In the genomic region with DNA sequence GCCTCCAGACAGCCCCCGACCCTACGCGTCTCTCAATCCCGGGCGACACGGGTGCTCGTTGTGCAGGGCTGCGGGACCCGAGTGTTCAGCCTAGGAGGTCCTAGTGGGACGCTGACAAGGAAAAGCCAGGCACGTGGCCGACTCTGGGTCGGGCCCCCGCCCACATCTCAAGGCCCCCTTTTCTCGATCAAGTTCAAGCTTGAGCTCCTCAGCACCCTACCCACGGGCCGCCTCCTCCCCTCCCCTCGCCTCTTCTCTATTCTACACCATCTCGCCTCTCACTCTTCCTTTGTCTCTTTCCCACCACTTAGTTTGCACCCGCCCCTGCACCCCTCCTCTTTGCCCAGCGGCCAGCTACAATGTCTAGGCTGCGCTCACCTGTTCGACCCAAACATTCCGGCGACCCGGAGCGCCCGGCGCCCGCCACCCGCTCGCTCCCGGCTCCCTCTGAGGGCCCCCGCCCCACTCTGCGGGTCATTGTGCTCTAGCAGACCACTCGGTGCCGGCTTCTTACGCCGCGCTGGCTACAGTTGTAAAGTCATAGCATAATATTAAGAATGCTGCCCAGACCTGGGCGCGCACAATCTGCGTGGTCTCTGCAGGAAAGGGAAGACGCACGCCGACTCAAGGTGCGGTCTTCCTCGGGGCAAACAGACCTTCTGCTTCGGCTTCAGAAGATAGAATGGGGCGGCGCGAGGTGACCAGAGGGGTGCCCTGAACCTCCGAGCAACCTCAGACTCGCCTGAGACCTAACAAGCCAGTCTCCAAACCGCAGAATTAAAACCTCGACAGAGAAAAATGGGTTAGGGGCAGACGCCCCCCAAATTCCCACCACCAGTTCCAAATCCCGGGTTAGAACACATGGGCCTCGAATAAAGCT, we compare ENCODE assay signal across 8 mouse cellular contexts. TPM values are rescaled to one million over a fixed set of nuclear protein-coding genes. Genes with fewer than 3 reads are reported as not detected.
DNase-seq lines count a peak whose midpoint lies in the region; ATAC-seq and TF ChIP-seq lines count a peak whose summit lies in the region.

No protein-coding gene starts in this region.

- peaks cover 23% of the 10 kb centered on the region for H3K4me1 ChIP-seq in lung, embryonic 14.5 days (ENCODE audit: insufficient read depth)
- H3K4me1 ChIP-seq in bone marrow, adult 2 months (ENCODE audit: control insufficient read depth, insufficient read depth, low read length) = no peaks in the 10 kb centered on the region; the same call in 1 of the 2 replicates
- peaks cover 35% of the 10 kb centered on the region for H3K4me1 ChIP-seq in heart, embryonic 11.5 days (ENCODE audit: control insufficient read depth, insufficient read depth, low read length)
- peaks cover 75% of the 10 kb centered on the region for H3K4me1 ChIP-seq in limb, embryonic 10.5 days
- peaks cover 39% of the 10 kb centered on the region for H3K4me1 ChIP-seq in midbrain, embryonic 15.5 days

- TF ChIP-seq POLR2A in bone marrow, adult 2 months (IDR thresholded peaks at IDR 0.05; ENCODE audit: borderline replicate concordance, control insufficient read depth, low read depth, low read length) = no peak

- peak; percentile 45 for ATAC-seq in lung, embryonic 14.5 days (ENCODE audit: insufficient read depth)
- ATAC-seq in heart, embryonic 11.5 days (replicated peaks; ENCODE audit: insufficient number of reproducible peaks, low FRiP score, low TSS enrichment) = peak; percentile 11
- ATAC-seq in midbrain, embryonic 15.5 days (replicated peaks) = peak; percentile 69

- intact Hi-C loops in gastrocnemius, postnatal 36 days (cut with DNase I) = loop anchor here (10.0 kb wide), 1 partner anchor 1491 kb away; no protein-coding TSS in a partner anchor

- no peaks in the 10 kb centered on the region for H3K36me3 ChIP-seq in lung, embryonic 14.5 days (ENCODE audit: insufficient read depth)
- no peaks in the 10 kb centered on the region for H3K36me3 ChIP-seq in heart, embryonic 11.5 days (ENCODE audit: control insufficient read depth, insufficient read depth, low read length)
- H3K36me3 ChIP-seq in limb, embryonic 10.5 days = no peaks in the 10 kb centered on the region
- no peaks in the 10 kb centered on the region for H3K36me3 ChIP-seq in midbrain, embryonic 15.5 days (replicated peaks)

- H3K4me3 ChIP-seq in lung, embryonic 14.5 days (ENCODE audit: low read depth, low read length) = peak overlapping the region; percentile 89
- peak overlapping the region; percentile 26 for H3K4me3 ChIP-seq in bone marrow, adult 2 months (replicated peaks; ENCODE audit: control insufficient read depth, low read depth, low read length)
- peak overlapping the region; percentile 91 for H3K4me3 ChIP-seq in heart, embryonic 11.5 days (ENCODE audit: low read depth, low read length)
- peak overlapping the region; percentile 77 for H3K4me3 ChIP-seq in limb, embryonic 10.5 days
- peak overlapping the region; percentile 98 for H3K4me3 ChIP-seq in midbrain, embryonic 15.5 days

- TF ChIP-seq CTCF in lung, embryonic 14.5 days (IDR thresholded peaks at IDR 0.05; ENCODE audit: low read depth) = no peak
- TF ChIP-seq CTCF in bone marrow, adult 2 months (IDR thresholded peaks at IDR 0.05; ENCODE audit: control insufficient read depth, insufficient read depth, low read length) = no peak

- no peaks in the 10 kb centered on the region for H3K9me3 ChIP-seq in lung, embryonic 14.5 days (ENCODE audit: low read depth, low read length)
- no peaks in the 10 kb centered on the region for H3K9me3 ChIP-seq in heart, embryonic 11.5 days (replicated peaks; ENCODE audit: control insufficient read depth, low read length)
- H3K9me3 ChIP-seq in limb, embryonic 10.5 days (replicated peaks) = no peaks in the 10 kb centered on the region
- no peaks in the 10 kb centered on the region for H3K9me3 ChIP-seq in midbrain, embryonic 15.5 days

- peak overlapping the region; percentile 79 for H3K9ac ChIP-seq in lung, embryonic 14.5 days
- H3K9ac ChIP-seq in heart, embryonic 11.5 days (ENCODE audit: low read depth, low read length) = peak overlapping the region; percentile 84
- peak overlapping the region; percentile 54 for H3K9ac ChIP-seq in midbrain, embryonic 15.5 days

- WGBS in lung, embryonic 14.5 days = 1% methylated on average over 59 of the region's 59 CpGs
- WGBS in bone marrow, adult 2 months = under 1% methylated on average over 59 of the region's 59 CpGs
- WGBS in heart, embryonic 11.5 days (ENCODE audit: insufficient replicate concordance) = under 1% methylated on average over 58 of the region's 59 CpGs
- WGBS in limb, embryonic 10.5 days = under 1% methylated on average over 59 of the region's 59 CpGs
- WGBS in midbrain, embryonic 15.5 days = under 1% methylated on average over 58 of the region's 59 CpGs

- H3K27me3 ChIP-seq in lung, embryonic 14.5 days (ENCODE audit: insufficient read depth, low read length) = no peaks in the 10 kb centered on the region
- H3K27me3 ChIP-seq in heart, embryonic 11.5 days (ENCODE audit: control insufficient read depth, insufficient read depth, low read length) = no peaks in the 10 kb centered on the region
- H3K27me3 ChIP-seq in limb, embryonic 10.5 days (ENCODE audit: low read depth, poor library complexity, severe bottlenecking) = no peaks in the 10 kb centered on the region
- no peaks in the 10 kb centered on the region for H3K27me3 ChIP-seq in midbrain, embryonic 15.5 days (replicated peaks)

- H3K4me2 ChIP-seq in lung, embryonic 14.5 days = peak overlapping the region; percentile 99
- H3K4me2 ChIP-seq in heart, embryonic 11.5 days = peak overlapping the region; percentile 100
- peak overlapping the region; percentile 96 for H3K4me2 ChIP-seq in midbrain, embryonic 15.5 days

- peak; percentile 67 for DNase-seq in lung, embryonic 14.5 days
- DNase-seq in lung, postnatal 25 days (ENCODE audit: low spot score) = no peak
- DNase-seq in limb, embryonic 10.5 days (ENCODE audit: low spot score) = peak; percentile 76
- no peak for DNase-seq in yolk sac, embryonic 10.5 days (ENCODE audit: low spot score)
- no peak for DNase-seq in gastrocnemius, postnatal 36 days

- H3K27ac ChIP-seq in lung, embryonic 14.5 days (ENCODE audit: low read depth) = peak overlapping the region; percentile 95
- peak overlapping the region; percentile 15; the same call in 1 of the 2 replicates for H3K27ac ChIP-seq in bone marrow, adult 2 months (ENCODE audit: control insufficient read depth, insufficient read depth, low read depth, low read length, poor library complexity)
- peak overlapping the region; percentile 95 for H3K27ac ChIP-seq in heart, embryonic 11.5 days (ENCODE audit: low read depth, low read length)
- H3K27ac ChIP-seq in limb, embryonic 10.5 days = peak overlapping the region; percentile 94
- peak overlapping the region; percentile 99 for H3K27ac ChIP-seq in midbrain, embryonic 15.5 days

RNA-seq across cellular contexts. Expression of a gene that starts 47.2 kb away (rescaled TPM):
- not detected in 2 replicates for polyA plus RNA-seq in lung, embryonic 14.5 days (2014; fragmentation: Nextera tagmentation; extraction: Ambion mirVana)
- polyA plus RNA-seq in bone marrow, adult 2 months (2011; ENCODE audit: insufficient read depth, insufficient read length, low replicate concordance, missing spikeins) = not detected in 2 replicates
- not detected in 2 replicates for polyA plus RNA-seq in heart, embryonic 11.5 days (2014; fragmentation: Nextera tagmentation; extraction: Ambion mirVana)
- polyA plus RNA-seq in limb, embryonic 10.5 days (2016; fragmentation: Nextera tagmentation; extraction: Ambion mirVana) = not detected in 2 replicates
- polyA plus RNA-seq in midbrain, embryonic 15.5 days (2015; fragmentation: Nextera tagmentation; extraction: Ambion mirVana) = not detected in 2 replicates
- total RNA-seq in gastrocnemius, postnatal 36 days (2021) = not detected

Comparison
In these comparisons a context has a peak if more than half of its experiments do, and no peak if none do; other contexts are left out.
1. DNase-seq: peak in lung, embryonic 14.5 days (single experiment) and limb, embryonic 10.5 days (single experiment); none in lung, postnatal 25 days (single experiment), yolk sac, embryonic 10.5 days (single experiment) and gastrocnemius, postnatal 36 days (0 of 2).
2. ATAC-seq: peak in every context shown above with its lines; median percentile 69 in midbrain, embryonic 15.5 days; 45 in lung, embryonic 14.5 days; 11 in heart, embryonic 11.5 days.
3. H3K27ac ChIP-seq: peak in every context shown above with its lines; median percentile 99 in midbrain, embryonic 15.5 days; 95 in lung, embryonic 14.5 days; 95 in heart, embryonic 11.5 days; 94 in limb, embryonic 10.5 days; 15 in bone marrow, adult 2 months.
4. H3K4me3 ChIP-seq: peak in every context shown above with its lines; median percentile 98 in midbrain, embryonic 15.5 days; 91 in heart, embryonic 11.5 days; 89 in lung, embryonic 14.5 days; 77 in limb, embryonic 10.5 days; 26 in bone marrow, adult 2 months.
5. Peak in every context shown above with its lines, with median percentiles within 50 percentile points of each other: H3K4me2 ChIP-seq and H3K9ac ChIP-seq.